Mouse (Mus musculus): ENCODE measurements at regions not wholly inside any gene's neighbourhood (a gene's known extent, or its start where the extent isn't known, plus 50 kb on each side); places are given as distances from the start of the nearest gene placed in this dataset.

DNA sequence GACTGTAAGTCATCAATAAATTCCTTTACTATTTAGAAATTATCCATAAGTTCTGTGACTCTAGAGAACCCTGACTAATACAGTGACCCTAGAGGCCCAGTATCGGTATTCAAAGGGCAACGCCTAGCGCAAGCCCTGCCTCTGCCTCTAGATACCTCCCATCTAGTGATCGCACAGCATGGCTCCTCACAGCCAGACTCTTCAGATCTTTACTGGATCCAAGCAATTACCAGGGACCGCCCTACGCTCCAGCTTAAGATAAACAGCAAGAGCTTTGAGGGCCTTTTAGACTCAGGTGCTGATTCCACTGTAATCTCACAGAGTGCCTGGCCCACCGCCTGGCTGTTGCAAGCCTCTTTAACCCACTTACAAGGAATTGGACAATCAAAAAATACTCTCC is 115.0 kb upstream of the Mrpl21 start:
- TF ChIP-seq EP300 (IDR thresholded peaks at IDR 0.05; ENCODE audit: low read depth) (no peak), CTCF (IDR thresholded peaks at IDR 0.05; ENCODE audit: low read depth) (no peak)
